Mouse (Mus musculus) bone marrow macrophage, adult 2 months (primary cell): Measurements from ENCODE around the gene Rgma. TPM values are rescaled to one million over a fixed set of nuclear protein-coding genes. Genes with fewer than 3 reads are reported as not detected.

Experiments used
- H3K27ac ChIP-seq: 2 replicates; pipeline ENCODE4 v1.5.1; 2012; ENCODE audit warnings: low read depth, low read length; ENCODE audit not compliant: insufficient read depth
- H3K4me1 ChIP-seq: 2 replicates; pipeline ENCODE4 v1.6.1; 2012; ENCODE audit warnings: low read length; ENCODE audit not compliant: control insufficient read depth, insufficient read depth
- H3K4me3 ChIP-seq: 2 replicates; pipeline ENCODE4 v1.5.1; 2012; ENCODE audit warnings: mild to moderate bottlenecking, low read length, moderate library complexity; ENCODE audit not compliant: insufficient read depth
- CTCF ChIP-seq: IDR thresholded peaks from 2 replicates; pipeline ENCODE4 v1.5.1; 2012; ENCODE audit warnings: low read depth, mild to moderate bottlenecking, low read length, moderate library complexity
- POLR2A ChIP-seq: IDR thresholded peaks from 2 replicates; pipeline ENCODE4 v1.6.1; 2012; ENCODE audit warnings: mild to moderate bottlenecking, low read depth, low read length, borderline replicate concordance
- polyA plus RNA-seq: library from polyadenylated mRNA; stranded (reverse); fragments of >200 nt; gene quantifications from 2 replicates; pipeline ENCODE4 v1.2.4, GENCODE M21; 2012; ENCODE audit not compliant: missing spikeins, insufficient read depth, insufficient read length

Gene Rgma
- polyA plus RNA-seq, 1 experiment: not detected

GRCm38 (mm10) chr7:73336380-73336779, 38.9 kb upstream of the Rgma start:
- no peak for TF ChIP-seq CTCF
- TF ChIP-seq POLR2A: no peak
- H3K4me3 ChIP-seq: no peak overlapping the region
- no peak overlapping the region for H3K27ac ChIP-seq
- no peaks in the 10 kb centered on the region for H3K4me1 ChIP-seq

GRCm38 (mm10) chr7:73338353-73338752, 37.0 kb upstream of the Rgma start:
- Histone ChIP-seq H3K27ac (no peak overlapping the region), H3K4me1 (no peaks in the 10 kb centered on the region), H3K4me3 (no peak overlapping the region)
- TF ChIP-seq POLR2A (no peak), CTCF (no peak)

GRCm38 (mm10) chr7:73343852-73344251, 31.5 kb upstream of the Rgma start:
- Histone ChIP-seq H3K4me1 (no peaks in the 10 kb centered on the region), H3K27ac (no peak overlapping the region), H3K4me3 (no peak overlapping the region)
- TF ChIP-seq CTCF (no peak), POLR2A (no peak)

GRCm38 (mm10) chr7:73348585-73349124, 26.7 kb upstream of the Rgma start:
- Histone ChIP-seq H3K27ac (no peak overlapping the region), H3K4me1 (no peaks in the 10 kb centered on the region), H3K4me3 (no peak overlapping the region)
- TF ChIP-seq CTCF (no peak), POLR2A (no peak)

- no peak for TF ChIP-seq CTCF
- TF ChIP-seq POLR2A: no peak
- Histone ChIP-seq H3K4me3 (no peak overlapping the region), H3K4me1 (no peaks in the 10 kb centered on the region), H3K27ac (no peak overlapping the region)
Measured at GRCm38 (mm10) chr7:73349158-73349557, 26.2 kb upstream of the Rgma start.

- H3K4me1 ChIP-seq: no peaks in the 10 kb centered on the region
- no peak overlapping the region for H3K4me3 ChIP-seq
- TF ChIP-seq POLR2A (no peak), CTCF (no peak)
- H3K27ac ChIP-seq: no peak overlapping the region
Measured at GRCm38 (mm10) chr7:73355229-73355628, 20.1 kb upstream of the Rgma start.

- no peak for TF ChIP-seq POLR2A
- no peak for TF ChIP-seq CTCF
Measured at GRCm38 (mm10) chr7:73356901-73357300, 18.4 kb upstream of the Rgma start.

GRCm38 (mm10) chr7:73357626-73358025, 17.7 kb upstream of the Rgma start:
- TF ChIP-seq POLR2A (no peak), CTCF (no peak)
- no peak overlapping the region for H3K4me3 ChIP-seq
- H3K27ac ChIP-seq: no peak overlapping the region
- H3K4me1 ChIP-seq: no peaks in the 10 kb centered on the region

More at GRCm38 (mm10) chr7:73356901-73357300, 18.4 kb upstream of the Rgma start:
- H3K4me1 ChIP-seq: no peaks in the 10 kb centered on the region
- H3K27ac ChIP-seq: no peak overlapping the region
- H3K4me3 ChIP-seq: no peak overlapping the region

GRCm38 (mm10) chr7:73365511-73365910, 9.8 kb upstream of the Rgma start:
- no peaks in the 10 kb centered on the region for H3K4me1 ChIP-seq
- no peak overlapping the region for H3K27ac ChIP-seq
- no peak for TF ChIP-seq POLR2A
- no peak for TF ChIP-seq CTCF
- H3K4me3 ChIP-seq: no peak overlapping the region

GRCm38 (mm10) chr7:73365965-73366364, 9.3 kb upstream of the Rgma start:
- no peak for TF ChIP-seq CTCF
- H3K27ac ChIP-seq: no peak overlapping the region
- no peak overlapping the region for H3K4me3 ChIP-seq

GRCm38 (mm10) chr7:73367681-73368464, 7.4 kb upstream of the Rgma start:
- TF ChIP-seq POLR2A (no peak), CTCF (no peak)
- H3K4me3 ChIP-seq: no peak overlapping the region
- no peaks in the 10 kb centered on the region for H3K4me1 ChIP-seq
- no peak overlapping the region for H3K27ac ChIP-seq

More at GRCm38 (mm10) chr7:73365965-73366364, 9.3 kb upstream of the Rgma start:
- no peaks in the 10 kb centered on the region for H3K4me1 ChIP-seq
